Mouse (Mus musculus) liver, embryonic 11.5 days (tissue): ENCODE data around the gene Phc2. TPM values are rescaled to one million over a fixed set of nuclear protein-coding genes. Genes with fewer than 3 reads are reported as not detected.

Source experiments
- ATAC-seq: fragments of 200-750 bp; cut with Nextera tagmentation; replicated peaks from 2 replicates; pipeline ENCODE4 v1.8.0; 2017; ENCODE audit warnings: moderate number of reproducible peaks, mild to moderate bottlenecking, moderate TSS enrichment, moderate library complexity; ENCODE audit not compliant: low FRiP score
- DNase-seq: peaks from one replicate; pipeline ENCODE4 v3.0.0-alpha.2; 2017; ENCODE audit warnings: low spot score
- H3K27ac ChIP-seq: fragments of 300-500 bp; sonication (generic); 2 replicates; pipeline ENCODE4 v1.5.1; 2014; ENCODE audit warnings: mild to moderate bottlenecking, low read depth, low read length, control low read depth
- H3K27me3 ChIP-seq: fragments of 300-500 bp; sonication (generic); replicated peaks from 2 replicates; pipeline ENCODE4 v1.6.1; 2014; ENCODE audit warnings: low read length, mixed read lengths; ENCODE audit not compliant: control insufficient read depth, insufficient read depth
- H3K36me3 ChIP-seq: fragments of 300-500 bp; sonication (generic); 2 replicates; pipeline ENCODE4 v1.6.1; 2014; ENCODE audit warnings: mild to moderate bottlenecking, low read length, moderate library complexity, mixed read lengths; ENCODE audit not compliant: control insufficient read depth, insufficient read depth
- H3K4me1 ChIP-seq: fragments of 300-500 bp; sonication (generic); replicated peaks from 2 replicates; pipeline ENCODE4 v1.6.1; 2014; ENCODE audit warnings: low read length, mixed read lengths; ENCODE audit not compliant: control insufficient read depth, insufficient read depth
- H3K4me2 ChIP-seq: fragments of 300-500 bp; sonication (generic); 2 replicates; pipeline ENCODE4 v1.6.1; 2014; ENCODE audit warnings: mild to moderate bottlenecking, control low read depth, moderate library complexity
- H3K4me3 ChIP-seq: fragments of 300-500 bp; sonication (generic); 2 replicates; pipeline ENCODE4 v1.5.1; 2014; ENCODE audit warnings: low read depth, low read length, control low read depth
- H3K9ac ChIP-seq: fragments of 300-500 bp; sonication (generic); 2 replicates; pipeline ENCODE4 v1.6.1; 2014; ENCODE audit warnings: low read depth, low read length, control low read depth
- H3K9me3 ChIP-seq: fragments of 300-500 bp; sonication (generic); 2 replicates; pipeline ENCODE4 v1.6.1; 2016; ENCODE audit warnings: low read length, inconsistent platforms, mixed read lengths; ENCODE audit not compliant: control insufficient read depth
- WGBS: fragments of 180-500 bp; shearing (Covaris S2); extraction: QIAGEN DNeasy Blood & Tissue Kit; methylation state at CpG from one replicate; pipeline ENCODE4 v1.1.7; 2014; 5-methylcytosine and 5-hydroxymethylcytosine counted together
- polyA plus RNA-seq: library from polyadenylated mRNA; unstranded; fragments of >200 nt; fragmentation: Nextera tagmentation; extraction: Ambion mirVana; gene quantifications from 2 replicates; pipeline ENCODE4 v1.2.1, GENCODE M21; 2014

Phc2 gene
- polyA plus RNA-seq, 1 experiment from 2014 or later: 39.3 TPM

DNA sequence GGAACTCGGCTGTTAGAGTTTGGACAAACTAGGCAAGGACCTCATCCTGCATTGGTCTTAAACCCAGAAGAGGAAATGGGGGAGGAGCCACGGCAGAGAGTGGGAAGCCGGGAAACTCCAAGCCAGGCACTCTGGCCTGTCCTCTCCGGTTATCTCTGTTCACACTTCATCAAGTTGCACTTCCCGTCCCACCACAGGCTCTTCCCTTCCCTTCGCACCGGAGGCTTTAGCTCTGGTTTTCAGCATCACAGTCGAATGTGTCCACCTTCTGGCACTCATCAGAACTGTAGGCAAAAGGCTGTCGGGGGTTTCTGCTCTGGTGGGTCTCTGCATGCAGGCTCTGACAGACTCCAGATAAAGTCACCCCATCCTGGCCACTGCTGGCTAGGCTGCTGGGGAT lies 52.1 kb downstream of the Phc2 start:
- H3K4me2 ChIP-seq: no peak overlapping the region
- no peaks in the 10 kb centered on the region for H3K36me3 ChIP-seq
- WGBS: 4% methylated on average over 9 of the region's 9 CpGs
- H3K9me3 ChIP-seq: no peaks in the 10 kb centered on the region
- no peak overlapping the region for H3K9ac ChIP-seq
- no peak overlapping the region for H3K4me3 ChIP-seq
- ATAC-seq (peak; percentile 33; the same call in 1 of the 2 replicates), DNase-seq (no peak)
- no peak overlapping the region for H3K27ac ChIP-seq
- peaks cover 4% of the 10 kb centered on the region; the same call in 1 of the 2 replicates for H3K27me3 ChIP-seq
- peaks cover 4% of the 10 kb centered on the region for H3K4me1 ChIP-seq

DNA sequence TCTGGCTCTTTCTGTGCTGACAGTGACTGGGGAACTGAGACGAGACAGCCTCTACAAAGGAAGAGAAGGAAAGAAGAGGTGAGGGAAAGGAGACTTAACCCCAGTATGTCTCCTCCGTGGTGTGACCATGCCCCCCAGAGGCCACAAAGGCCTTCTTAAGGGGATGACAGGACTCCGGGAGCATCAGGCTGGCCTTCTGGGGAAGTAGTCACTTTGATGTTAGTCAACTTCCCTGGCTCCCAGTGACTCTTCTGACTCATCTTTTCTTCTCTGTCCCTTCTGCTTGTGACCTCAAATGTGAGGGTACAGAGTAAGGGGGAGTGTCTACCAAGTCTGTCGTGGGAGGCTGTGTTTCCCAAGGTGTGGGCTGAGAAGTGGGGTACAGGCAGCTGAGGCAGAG lies 52.9 kb downstream of the Phc2 start:
- Histone ChIP-seq H3K9me3 (no peaks in the 10 kb centered on the region), H3K4me1 (peaks cover 8% of the 10 kb centered on the region), H3K4me2 (no peak overlapping the region), H3K36me3 (no peaks in the 10 kb centered on the region), H3K27ac (no peak overlapping the region), H3K27me3 (peaks cover 4% of the 10 kb centered on the region; the same call in 1 of the 2 replicates), H3K9ac (no peak overlapping the region), H3K4me3 (no peak overlapping the region)
- DNase-seq: no peak
- ATAC-seq: no peak
- WGBS: 40% methylated on average over 4 of the region's 4 CpGs

GRCm38 (mm10) chr4:128709061-128709780 lies 54.7 kb downstream of the Phc2 start:
- no peak overlapping the region for H3K27ac ChIP-seq
- no peak overlapping the region for H3K4me3 ChIP-seq
- H3K36me3 ChIP-seq: no peaks in the 10 kb centered on the region
- no peak overlapping the region for H3K9ac ChIP-seq
- ATAC-seq (peak; percentile 33; the same call in 1 of the 2 replicates), DNase-seq (no peak)
- no peaks in the 10 kb centered on the region for H3K9me3 ChIP-seq
- peaks cover 8% of the 10 kb centered on the region for H3K4me1 ChIP-seq
- no peak overlapping the region for H3K4me2 ChIP-seq
- WGBS: 62% methylated on average over 15 of the region's 15 CpGs
- peaks cover 4% of the 10 kb centered on the region; the same call in 1 of the 2 replicates for H3K27me3 ChIP-seq

DNA sequence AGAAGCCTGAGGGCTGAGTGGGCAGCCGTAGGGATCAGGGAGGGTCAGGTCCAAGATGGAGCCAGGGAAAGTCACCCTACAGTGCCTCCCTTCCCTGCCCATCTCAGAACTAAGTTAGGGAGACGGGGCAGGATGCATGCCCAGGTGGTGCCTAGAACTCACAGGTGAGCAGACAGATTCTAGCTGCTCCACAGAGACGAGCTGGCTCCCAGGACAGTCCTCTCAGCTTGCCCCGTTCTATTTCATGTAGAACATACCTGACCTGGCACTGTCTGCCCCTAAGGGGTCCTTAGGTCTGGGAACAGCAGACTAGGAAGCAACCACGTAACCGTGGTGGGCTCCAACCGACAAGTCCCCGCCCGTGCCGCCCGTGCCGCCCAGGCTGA lies 55.3 kb downstream of the Phc2 start:
- Histone ChIP-seq H3K36me3 (no peaks in the 10 kb centered on the region), H3K27ac (no peak overlapping the region), H3K9ac (no peak overlapping the region), H3K9me3 (no peaks in the 10 kb centered on the region), H3K4me3 (no peak overlapping the region), H3K27me3 (peaks cover 4% of the 10 kb centered on the region; the same call in 1 of the 2 replicates), H3K4me1 (peaks cover 9% of the 10 kb centered on the region), H3K4me2 (no peak overlapping the region)
- DNase-seq (no peak), ATAC-seq (no peak)
- WGBS: 85% methylated on average over 12 of the region's 12 CpGs

DNA sequence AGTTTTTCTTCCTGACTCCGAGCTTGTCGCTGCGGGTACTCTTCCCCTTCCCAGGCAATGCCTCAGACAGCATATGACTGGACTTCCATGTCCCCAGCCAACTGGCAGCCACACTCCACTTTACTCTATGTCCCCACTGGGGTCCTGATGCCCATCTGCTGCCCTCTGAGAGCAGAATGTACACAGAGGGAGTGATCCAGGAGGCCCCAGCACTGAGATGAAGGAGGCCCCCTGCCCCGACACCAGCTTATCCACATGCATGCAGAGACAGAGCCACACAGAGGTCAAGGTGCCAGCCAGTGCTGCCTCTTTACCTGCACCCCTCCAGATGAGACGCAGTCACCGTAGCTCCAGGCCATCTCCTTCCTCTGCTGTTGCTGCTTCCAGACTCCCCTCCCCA lies 55.8 kb downstream of the Phc2 start:
- H3K9me3 ChIP-seq: no peaks in the 10 kb centered on the region
- H3K27ac ChIP-seq: no peak overlapping the region
- peaks cover 4% of the 10 kb centered on the region; the same call in 1 of the 2 replicates for H3K27me3 ChIP-seq
- DNase-seq: no peak
- WGBS: 86% methylated on average over 6 of the region's 6 CpGs
- H3K9ac ChIP-seq: no peak overlapping the region
- no peak for ATAC-seq
- H3K4me2 ChIP-seq: no peak overlapping the region
- peaks cover 12% of the 10 kb centered on the region for H3K4me1 ChIP-seq
- H3K36me3 ChIP-seq: no peaks in the 10 kb centered on the region
- H3K4me3 ChIP-seq: no peak overlapping the region

DNA sequence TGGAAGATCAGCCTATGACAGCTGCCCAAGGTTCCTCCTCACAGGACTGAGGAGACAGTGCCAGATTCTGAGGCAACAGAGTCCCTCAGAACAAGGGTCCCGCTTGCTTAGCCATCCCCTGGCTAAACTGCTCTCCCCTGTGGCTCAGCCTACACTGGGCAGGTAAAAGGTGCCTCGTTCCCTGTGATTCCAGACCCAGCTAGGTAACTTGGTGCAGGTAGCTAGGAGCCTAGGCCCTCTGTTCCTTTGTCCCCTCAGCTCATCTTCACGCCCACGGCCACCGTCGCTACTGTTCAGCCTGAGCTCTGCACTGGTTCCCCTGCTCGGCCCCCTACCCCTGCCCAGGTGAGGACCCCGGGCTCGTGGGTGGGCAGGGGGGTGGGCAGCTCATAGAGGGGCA lies 56.3 kb downstream of the Phc2 start:
- Histone ChIP-seq H3K9ac (no peak overlapping the region), H3K4me2 (no peak overlapping the region), H3K4me1 (peaks cover 13% of the 10 kb centered on the region), H3K27me3 (peaks cover 4% of the 10 kb centered on the region; the same call in 1 of the 2 replicates), H3K9me3 (no peaks in the 10 kb centered on the region), H3K27ac (no peak overlapping the region), H3K36me3 (no peaks in the 10 kb centered on the region), H3K4me3 (no peak overlapping the region)
- DNase-seq (no peak), ATAC-seq (no peak)
- 74% methylated on average over 9 of the region's 9 CpGs for WGBS

DNA sequence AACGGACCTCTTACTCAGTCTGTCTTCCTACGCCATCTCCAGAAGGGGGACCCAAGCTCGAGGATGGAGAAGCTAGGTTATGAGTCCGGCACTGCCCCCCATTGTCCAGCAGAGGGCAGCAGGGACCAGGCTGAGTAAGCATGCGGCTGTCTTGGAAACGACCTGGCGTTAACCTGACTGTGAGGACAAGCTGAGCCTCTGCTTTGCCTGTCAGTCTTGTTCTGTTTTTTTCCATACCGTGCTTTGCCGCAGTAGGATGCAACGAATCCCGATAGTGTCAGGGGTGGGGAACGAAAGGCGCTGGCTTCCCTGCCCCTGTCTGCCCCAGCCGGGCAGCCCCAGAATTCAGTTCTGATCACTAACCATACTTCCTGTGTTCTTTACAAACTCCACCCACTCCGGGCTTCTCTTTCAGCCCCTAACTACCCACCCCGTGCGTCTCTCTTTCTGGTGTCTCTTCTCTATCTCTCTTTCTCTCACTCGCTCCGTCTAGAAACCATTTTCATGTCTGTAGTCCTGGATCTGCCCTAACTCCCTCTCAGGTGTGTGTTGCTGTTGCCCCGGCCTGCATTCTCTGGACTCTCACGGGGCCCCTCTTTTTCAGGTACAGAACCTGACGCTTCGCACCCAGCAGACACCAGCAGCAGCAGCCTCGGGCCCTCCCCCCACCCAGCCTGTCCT lies 57.1 kb downstream of the Phc2 start:
- Histone ChIP-seq H3K9ac (peak overlapping the region; percentile 43), H3K27ac (no peak overlapping the region), H3K4me1 (peaks cover 20% of the 10 kb centered on the region), H3K27me3 (peaks cover 4% of the 10 kb centered on the region; the same call in 1 of the 2 replicates), H3K4me2 (peak overlapping the region; percentile 64), H3K4me3 (peak overlapping the region; percentile 39), H3K36me3 (no peaks in the 10 kb centered on the region), H3K9me3 (no peaks in the 10 kb centered on the region)
- peak; percentile 88 for DNase-seq
- 5% methylated on average over 24 of the region's 24 CpGs for WGBS
- peak; percentile 73 for ATAC-seq

DNA sequence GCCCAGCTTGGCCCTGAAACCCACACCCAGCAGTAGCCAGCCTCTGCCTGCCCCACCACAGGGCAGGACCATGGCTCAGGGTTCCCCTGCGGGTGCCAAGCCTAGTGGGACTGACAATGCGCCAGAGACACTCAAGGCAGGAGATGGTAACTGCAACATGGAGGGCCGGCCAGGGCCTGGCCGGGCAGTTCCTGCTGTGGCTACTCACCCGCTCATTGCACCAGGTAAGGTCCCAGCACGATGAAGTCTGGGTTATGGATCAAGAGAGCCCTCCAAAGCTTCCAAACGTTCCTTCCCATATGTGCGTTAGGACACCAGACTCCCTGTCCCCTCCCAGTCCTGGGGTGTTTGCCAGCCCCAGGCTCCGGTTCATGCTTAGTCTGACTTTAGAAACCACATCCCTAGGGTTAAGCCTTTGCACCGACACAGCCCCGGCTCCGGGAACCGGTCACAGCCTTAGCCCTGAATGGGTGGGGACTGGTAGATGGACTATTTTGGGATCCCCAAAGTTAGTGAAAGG lies 57.7 kb downstream of the Phc2 start:
- 53% methylated on average over 13 of the region's 13 CpGs for WGBS
- Histone ChIP-seq H3K36me3 (no peaks in the 10 kb centered on the region), H3K27ac (no peak overlapping the region)

More for the DNA sequence above, 57.7 kb downstream of the Phc2 start:
- DNase-seq: no peak
- H3K9ac ChIP-seq: peak overlapping the region; percentile 43
- H3K9me3 ChIP-seq: no peaks in the 10 kb centered on the region
- peaks cover 4% of the 10 kb centered on the region; the same call in 1 of the 2 replicates for H3K27me3 ChIP-seq
- peak overlapping the region; percentile 64 for H3K4me2 ChIP-seq
- peak overlapping the region; percentile 39 for H3K4me3 ChIP-seq
- ATAC-seq: peak; percentile 13; the same call in 1 of the 2 replicates
- H3K4me1 ChIP-seq: peaks cover 20% of the 10 kb centered on the region
